Mouse (Mus musculus) embryonic facial prominence, embryonic 12.5 days (tissue): ENCODE measurements around the gene Enthd1. TPM values are rescaled to one million over a fixed set of nuclear protein-coding genes. Genes with fewer than 3 reads are reported as not detected.

Experiments
- ATAC-seq: fragments of 200-750 bp; cut with Nextera tagmentation; 2 replicates; pipeline ENCODE4 v1.8.0; 2017; ENCODE audit not compliant: insufficient number of reproducible peaks, insufficient read depth, low FRiP score, low TSS enrichment
- H3K27ac ChIP-seq: fragments of 300-500 bp; sonication (generic); 2 replicates; pipeline ENCODE4 v1.5.1; 2016; ENCODE audit warnings: mild to moderate bottlenecking
- H3K27me3 ChIP-seq: fragments of 300-500 bp; sonication (generic); 2 replicates; pipeline ENCODE4 v1.6.1; 2016; ENCODE audit warnings: mild to moderate bottlenecking, moderate library complexity
- H3K36me3 ChIP-seq: fragments of 300-500 bp; sonication (generic); 2 replicates; pipeline ENCODE4 v1.6.1; 2016; ENCODE audit warnings: mild to moderate bottlenecking
- H3K4me1 ChIP-seq: fragments of 300-500 bp; sonication (generic); 2 replicates; pipeline ENCODE4 v1.6.1; 2016
- H3K4me2 ChIP-seq: fragments of 300-500 bp; sonication (generic); replicated peaks from 2 replicates; pipeline ENCODE4 v1.6.1; 2016; ENCODE audit warnings: mild to moderate bottlenecking, moderate library complexity
- H3K4me3 ChIP-seq: fragments of 300-500 bp; sonication (generic); 2 replicates; pipeline ENCODE4 v1.5.1; 2016; ENCODE audit warnings: mild to moderate bottlenecking
- H3K9ac ChIP-seq: fragments of 300-500 bp; sonication (generic); 2 replicates; pipeline ENCODE4 v1.6.1; 2016; ENCODE audit warnings: mild to moderate bottlenecking, moderate library complexity
- H3K9me3 ChIP-seq: fragments of 300-500 bp; sonication (generic); 2 replicates; pipeline ENCODE4 v1.6.1; 2016; ENCODE audit warnings: mild to moderate bottlenecking, moderate library complexity
- WGBS: fragments of 180-500 bp; shearing (Covaris S2); methylation state at CpG from one replicate; pipeline ENCODE4 v1.1.7; 2016; 5-methylcytosine and 5-hydroxymethylcytosine counted together
- polyA plus RNA-seq: library from polyadenylated mRNA; unstranded; fragments of >200 nt; fragmentation: Nextera tagmentation; extraction: Ambion mirVana; gene quantifications from 2 replicates; pipeline ENCODE4 v1.2.1, GENCODE M21; 2016

Gene Enthd1
- polyA plus RNA-seq, 1 experiment from 2014 or later = not detected

- H3K9ac ChIP-seq = no peak overlapping the region
- H3K36me3 ChIP-seq = no peaks in the 10 kb centered on the region
- H3K9me3 ChIP-seq = no peaks in the 10 kb centered on the region
- H3K4me1 ChIP-seq = peaks cover 13% of the 10 kb centered on the region
- H3K27ac ChIP-seq = no peak overlapping the region
- ATAC-seq = no peak
- H3K4me3 ChIP-seq = peak overlapping the region; percentile 18
- no peaks in the 10 kb centered on the region; the same call in 1 of the 2 replicates for H3K27me3 ChIP-seq
- WGBS = 2% methylated on average over 9 of the region's 9 CpGs
- H3K4me2 ChIP-seq = peak overlapping the region; percentile 37
Measured at GRCm38 (mm10) chr15:80462106-80462505, 102.8 kb downstream of the Enthd1 start.

GRCm38 (mm10) chr15:80461446-80461845 lies 103.5 kb downstream of the Enthd1 start:
- no peak overlapping the region for H3K4me3 ChIP-seq
- no peak overlapping the region for H3K27ac ChIP-seq
- H3K36me3 ChIP-seq = no peaks in the 10 kb centered on the region
- ATAC-seq = no peak
- no peaks in the 10 kb centered on the region for H3K9me3 ChIP-seq
- no peak overlapping the region for H3K9ac ChIP-seq
- peaks cover 13% of the 10 kb centered on the region for H3K4me1 ChIP-seq
- no peaks in the 10 kb centered on the region; the same call in 1 of the 2 replicates for H3K27me3 ChIP-seq
- H3K4me2 ChIP-seq = no peak overlapping the region
- 40% methylated on average over 2 of the region's 2 CpGs for WGBS

- Histone ChIP-seq H3K9ac (0 out of 2 replicates have a peak overlapping the region, but pooled peaks have one; percentile 24), H3K27me3 (no peaks in the 10 kb centered on the region; the same call in 1 of the 2 replicates), H3K4me3 (no peak overlapping the region), H3K4me2 (no peak overlapping the region), H3K27ac (no peak overlapping the region), H3K9me3 (no peaks in the 10 kb centered on the region), H3K4me1 (peaks cover 13% of the 10 kb centered on the region), H3K36me3 (no peaks in the 10 kb centered on the region)
- WGBS = 46% methylated on average over 9 of the region's 9 CpGs
- no peak for ATAC-seq
Measured at GRCm38 (mm10) chr15:80460011-80460410, 104.9 kb downstream of the Enthd1 start.

- Histone ChIP-seq H3K27ac (no peak overlapping the region), H3K36me3 (no peaks in the 10 kb centered on the region), H3K4me2 (no peak overlapping the region), H3K4me1 (peaks cover 13% of the 10 kb centered on the region), H3K27me3 (no peaks in the 10 kb centered on the region), H3K4me3 (no peak overlapping the region), H3K9me3 (no peaks in the 10 kb centered on the region), H3K9ac (no peak overlapping the region)
- no peak for ATAC-seq
- 88% methylated on average over 3 of the region's 3 CpGs for WGBS
Measured at GRCm38 (mm10) chr15:80457984-80458383, 107.0 kb downstream of the Enthd1 start.

- ATAC-seq = no peak
- 76% methylated on average over 6 of the region's 6 CpGs for WGBS
- no peak overlapping the region for H3K4me2 ChIP-seq
- no peak overlapping the region for H3K27ac ChIP-seq
- no peaks in the 10 kb centered on the region for H3K4me1 ChIP-seq
- H3K9ac ChIP-seq = no peak overlapping the region
- H3K36me3 ChIP-seq = no peaks in the 10 kb centered on the region
- H3K27me3 ChIP-seq = no peaks in the 10 kb centered on the region
- no peak overlapping the region for H3K4me3 ChIP-seq
- no peaks in the 10 kb centered on the region for H3K9me3 ChIP-seq
Measured at GRCm38 (mm10) chr15:80454486-80454885, 110.5 kb downstream of the Enthd1 start.

- Histone ChIP-seq H3K27me3 (no peaks in the 10 kb centered on the region), H3K27ac (no peak overlapping the region), H3K4me3 (no peak overlapping the region), H3K36me3 (no peaks in the 10 kb centered on the region), H3K9ac (no peak overlapping the region), H3K4me1 (no peaks in the 10 kb centered on the region), H3K4me2 (no peak overlapping the region), H3K9me3 (no peaks in the 10 kb centered on the region)
- 38% methylated on average over 16 of the region's 16 CpGs for WGBS
- no peak for ATAC-seq
Measured at GRCm38 (mm10) chr15:80452425-80452824, 112.5 kb downstream of the Enthd1 start.

GRCm38 (mm10) chr15:80445956-80446687 lies 118.8 kb downstream of the Enthd1 start:
- no peak overlapping the region for H3K27ac ChIP-seq
- no peak overlapping the region for H3K4me3 ChIP-seq
- H3K9me3 ChIP-seq = no peaks in the 10 kb centered on the region
- H3K9ac ChIP-seq = no peak overlapping the region
- no peak for ATAC-seq
- no peaks in the 10 kb centered on the region for H3K4me1 ChIP-seq
- WGBS = 84% methylated on average over 15 of the region's 15 CpGs
- H3K36me3 ChIP-seq = no peaks in the 10 kb centered on the region
- H3K4me2 ChIP-seq = no peak overlapping the region
- no peaks in the 10 kb centered on the region for H3K27me3 ChIP-seq

GRCm38 (mm10) chr15:80440195-80440594 lies 124.8 kb downstream of the Enthd1 start:
- H3K9ac ChIP-seq = no peak overlapping the region
- no peak for ATAC-seq
- H3K27me3 ChIP-seq = no peaks in the 10 kb centered on the region
- no peaks in the 10 kb centered on the region for H3K36me3 ChIP-seq
- H3K9me3 ChIP-seq = no peaks in the 10 kb centered on the region
- H3K27ac ChIP-seq = no peak overlapping the region
- H3K4me2 ChIP-seq = no peak overlapping the region
- H3K4me1 ChIP-seq = 0 out of 2 replicates have a peak, but pooled peaks cover 3% of the 10 kb centered on the region
- no peak overlapping the region for H3K4me3 ChIP-seq
- 86% methylated on average over 6 of the region's 6 CpGs for WGBS

- H3K36me3 ChIP-seq = no peaks in the 10 kb centered on the region
- ATAC-seq = no peak
- no peaks in the 10 kb centered on the region for H3K27me3 ChIP-seq
- H3K4me2 ChIP-seq = no peak overlapping the region
- 0 out of 2 replicates have a peak, but pooled peaks cover 3% of the 10 kb centered on the region for H3K4me1 ChIP-seq
- H3K9me3 ChIP-seq = no peaks in the 10 kb centered on the region
- no peak overlapping the region for H3K27ac ChIP-seq
- no peak overlapping the region for H3K9ac ChIP-seq
- whole genome bisulfite sequencing = 63% methylated on average over 9 of the region's 9 CpGs
- H3K4me3 ChIP-seq = no peak overlapping the region
Measured at GRCm38 (mm10) chr15:80438423-80438822, 126.5 kb downstream of the Enthd1 start.

GRCm38 (mm10) chr15:80437996-80438395 lies 127.0 kb downstream of the Enthd1 start:
- Histone ChIP-seq H3K4me2 (no peak overlapping the region), H3K9ac (no peak overlapping the region), H3K4me1 (0 out of 2 replicates have a peak, but pooled peaks cover 3% of the 10 kb centered on the region), H3K27ac (no peak overlapping the region), H3K27me3 (no peaks in the 10 kb centered on the region), H3K36me3 (no peaks in the 10 kb centered on the region), H3K9me3 (no peaks in the 10 kb centered on the region), H3K4me3 (no peak overlapping the region)
- ATAC-seq = no peak
- WGBS = 70% methylated on average over 9 of the region's 9 CpGs

GRCm38 (mm10) chr15:80436961-80437360 lies 128.0 kb downstream of the Enthd1 start:
- H3K4me1 ChIP-seq = 0 out of 2 replicates have a peak, but pooled peaks cover 3% of the 10 kb centered on the region
- no peaks in the 10 kb centered on the region for H3K9me3 ChIP-seq
- WGBS = 87% methylated on average over 5 of the region's 5 CpGs
- no peak for ATAC-seq
- H3K36me3 ChIP-seq = no peaks in the 10 kb centered on the region
- no peak overlapping the region for H3K4me3 ChIP-seq
- H3K27ac ChIP-seq = no peak overlapping the region
- no peaks in the 10 kb centered on the region for H3K27me3 ChIP-seq
- H3K9ac ChIP-seq = no peak overlapping the region
- no peak overlapping the region for H3K4me2 ChIP-seq

- H3K27ac ChIP-seq = no peak overlapping the region
- H3K4me2 ChIP-seq = no peak overlapping the region
- 83% methylated on average over 11 of the region's 11 CpGs for WGBS
- H3K4me1 ChIP-seq = no peaks in the 10 kb centered on the region
- no peak for ATAC-seq
- no peaks in the 10 kb centered on the region for H3K9me3 ChIP-seq
- no peak overlapping the region for H3K9ac ChIP-seq
- no peaks in the 10 kb centered on the region for H3K27me3 ChIP-seq
- no peaks in the 10 kb centered on the region for H3K36me3 ChIP-seq
- H3K4me3 ChIP-seq = no peak overlapping the region
Measured at GRCm38 (mm10) chr15:80430324-80430723, 134.6 kb downstream of the Enthd1 start.
